9 mouse cellular contexts compared by ENCODE assay signal in the genomic region with DNA sequence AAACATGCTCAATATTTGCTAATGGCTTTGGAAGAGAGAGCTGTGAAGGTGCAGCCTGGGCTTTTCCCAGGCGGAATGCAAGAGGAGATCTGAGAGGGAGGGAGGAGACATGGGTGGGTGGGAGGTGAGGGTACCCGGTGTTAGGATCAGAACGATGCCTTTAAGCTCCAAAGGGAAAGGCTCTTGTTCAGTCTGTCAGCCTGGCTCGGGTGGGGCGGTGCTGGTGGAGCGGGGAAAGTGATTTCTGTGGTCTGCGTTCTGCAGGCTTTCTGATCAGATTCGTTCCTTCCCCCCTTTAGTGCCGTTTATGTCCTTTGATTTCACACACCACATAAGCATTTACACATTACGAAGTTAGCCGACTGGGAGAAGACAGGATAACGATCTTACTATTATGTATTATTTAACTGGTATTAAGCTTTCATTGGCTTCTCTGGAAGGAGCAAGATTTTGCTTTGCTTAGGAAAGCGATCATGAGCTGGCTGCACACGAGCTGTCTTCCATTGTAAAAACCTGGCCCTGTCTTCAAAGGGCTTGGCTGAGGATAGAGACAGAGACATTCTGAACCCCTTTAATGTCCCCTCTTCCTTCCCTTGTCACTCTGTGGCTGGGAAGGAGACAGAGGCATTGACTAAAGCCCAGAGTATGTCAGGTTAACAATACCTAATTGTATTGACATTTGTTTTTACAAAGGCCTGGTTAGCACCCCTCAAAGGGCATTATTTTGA. TPM values are rescaled to one million over a fixed set of nuclear protein-coding genes. Genes with fewer than 3 reads are reported as not detected.
A peak's percentile ranks its signal among the peaks of the same experiment; 100 is the strongest.
DNase-seq lines count a peak whose midpoint lies in the region; ATAC-seq and TF ChIP-seq lines count a peak whose summit lies in the region.
"Had no signal": no experiment of that assay in that cellular context is flagged by ENCODE, and none has a peak within 500 bp of the region (broad histone marks: within the 10 kb centered on the region; RNA-seq: fewer than 3 reads in every experiment).

No protein-coding gene starts in this region.

- H3K4me2 ChIP-seq in lung, embryonic 16.5 days (ENCODE audit: low read depth, low read length) = peak overlapping the region; percentile 12
- H3K4me2 ChIP-seq in forebrain, embryonic 16.5 days (ENCODE audit: low read length) = peak overlapping the region; percentile 40
- peak overlapping the region; percentile 30 for H3K4me2 ChIP-seq in limb, embryonic 15.5 days
- peak overlapping the region; percentile 34 for H3K4me2 ChIP-seq in stomach, postnatal 0 days (replicated peaks; ENCODE audit: low read depth)

- no peak for TF ChIP-seq EP300 in stomach, postnatal 0 days (optimal IDR thresholded peaks at IDR 0.05)

- no peaks in the 10 kb centered on the region for H3K27me3 ChIP-seq in lung, embryonic 16.5 days (ENCODE audit: control insufficient read depth, insufficient read depth, low read depth, low read length)
- H3K27me3 ChIP-seq in forebrain, embryonic 16.5 days (replicated peaks; ENCODE audit: control insufficient read depth, insufficient read depth, low read length) = no peaks in the 10 kb centered on the region
- H3K27me3 ChIP-seq in limb, embryonic 15.5 days = no peaks in the 10 kb centered on the region
- no peaks in the 10 kb centered on the region for H3K27me3 ChIP-seq in stomach, postnatal 0 days (ENCODE audit: control insufficient read depth, insufficient read depth, low read length)

- WGBS in lung, embryonic 16.5 days = 11% methylated on average over 14 of the region's 14 CpGs
- WGBS in forebrain, embryonic 16.5 days = 3% methylated on average over 14 of the region's 14 CpGs
- 7% methylated on average over 14 of the region's 14 CpGs for WGBS in limb, embryonic 15.5 days
- 11% methylated on average over 14 of the region's 14 CpGs for WGBS in stomach, postnatal 0 days

- H3K36me3 ChIP-seq in lung, embryonic 16.5 days (ENCODE audit: control insufficient read depth, insufficient read depth, low read length) = no peaks in the 10 kb centered on the region
- no peaks in the 10 kb centered on the region for H3K36me3 ChIP-seq in forebrain, embryonic 16.5 days (ENCODE audit: control insufficient read depth, insufficient read depth)
- H3K36me3 ChIP-seq in limb, embryonic 15.5 days = no peaks in the 10 kb centered on the region
- no peaks in the 10 kb centered on the region for H3K36me3 ChIP-seq in stomach, postnatal 0 days (ENCODE audit: control insufficient read depth, insufficient read depth, low read length)

- TF ChIP-seq CTCF in stomach, postnatal 0 days (IDR thresholded peaks at IDR 0.05; ENCODE audit: low read depth) = no peak

- no peak overlapping the region; the same call in 1 of the 2 replicates for H3K9ac ChIP-seq in lung, embryonic 16.5 days (ENCODE audit: low read length)
- peak overlapping the region; percentile 59 for H3K9ac ChIP-seq in forebrain, embryonic 16.5 days (replicated peaks; ENCODE audit: low read depth, low read length)
- no peak overlapping the region for H3K9ac ChIP-seq in limb, embryonic 15.5 days
- H3K9ac ChIP-seq in stomach, postnatal 0 days (ENCODE audit: low read length) = peak overlapping the region; percentile 38; the same call in 1 of the 2 replicates
- H3K9ac ChIP-seq: liver, embryonic 14.5 days had no signal

- no peak overlapping the region for H3K27ac ChIP-seq in lung, embryonic 16.5 days (ENCODE audit: low read length)
- H3K27ac ChIP-seq in forebrain, embryonic 16.5 days (ENCODE audit: low read length) = no peak overlapping the region
- no peak overlapping the region for H3K27ac ChIP-seq in limb, embryonic 15.5 days
- H3K27ac ChIP-seq in stomach, postnatal 0 days (replicated peaks) = peak overlapping the region; percentile 74
- H3K27ac ChIP-seq: liver, embryonic 14.5 days had no signal

- H3K4me3 ChIP-seq in lung, embryonic 16.5 days (ENCODE audit: low read length) = no peak overlapping the region
- H3K4me3 ChIP-seq in forebrain, embryonic 16.5 days (replicated peaks; ENCODE audit: low read length) = peak overlapping the region; percentile 11; the same call in 1 of the 2 replicates
- H3K4me3 ChIP-seq in limb, embryonic 15.5 days = no peak overlapping the region
- H3K4me3 ChIP-seq in stomach, postnatal 0 days (ENCODE audit: low read depth, low read length) = no peak overlapping the region

- no peak for DNase-seq in lung, adult 18-20 months
- DNase-seq in stomach, postnatal 0 days (ENCODE audit: low spot score) = peak; percentile 37
- no peak for DNase-seq in layer of hippocampus, adult 9-11 months
- DNase-seq in urinary bladder, postnatal 25 days (ENCODE audit: low spot score) = no peak
- DNase-seq: kidney, postnatal 14 days had no signal

- no peak for ATAC-seq in lung, embryonic 16.5 days (ENCODE audit: low read depth)
- no peak; the same call in 1 of the 2 replicates for ATAC-seq in forebrain, embryonic 16.5 days
- no peak for ATAC-seq in limb, embryonic 15.5 days (ENCODE audit: insufficient number of reproducible peaks, low FRiP score, low TSS enrichment, low read depth)
- 0 out of 2 replicates have a peak, but pooled peaks have one; percentile 35 for ATAC-seq in stomach, postnatal 0 days (ENCODE audit: low FRiP score, low TSS enrichment)

- no peaks in the 10 kb centered on the region for H3K9me3 ChIP-seq in lung, embryonic 16.5 days (ENCODE audit: control insufficient read depth, low read length)
- no peaks in the 10 kb centered on the region for H3K9me3 ChIP-seq in forebrain, embryonic 16.5 days (ENCODE audit: control insufficient read depth, low read length)
- H3K9me3 ChIP-seq in limb, embryonic 15.5 days = no peaks in the 10 kb centered on the region
- no peaks in the 10 kb centered on the region for H3K9me3 ChIP-seq in stomach, postnatal 0 days (ENCODE audit: control insufficient read depth, low read length)

- H3K4me1 ChIP-seq in lung, embryonic 16.5 days (replicated peaks; ENCODE audit: control insufficient read depth, insufficient read depth, low read length) = peaks cover 6% of the 10 kb centered on the region
- H3K4me1 ChIP-seq in forebrain, embryonic 16.5 days (replicated peaks; ENCODE audit: control insufficient read depth, insufficient read depth, low read length) = peaks cover 10% of the 10 kb centered on the region
- peaks cover 19% of the 10 kb centered on the region for H3K4me1 ChIP-seq in limb, embryonic 15.5 days
- H3K4me1 ChIP-seq in stomach, postnatal 0 days (replicated peaks; ENCODE audit: control insufficient read depth, insufficient read depth) = 0 out of 2 replicates have a peak, but pooled peaks cover 3% of the 10 kb centered on the region

RNA-seq across cellular contexts. Expression of gene Ldlrad3, which starts 19.7 kb away (rescaled TPM):
- 47.2 and 50.0 TPM in 2 replicates for polyA plus RNA-seq in lung, embryonic 16.5 days (2015; fragmentation: Nextera tagmentation; extraction: Ambion mirVana)
- polyA plus RNA-seq in forebrain, embryonic 16.5 days (2015; fragmentation: Nextera tagmentation; extraction: Ambion mirVana) = 29.0 and 30.6 TPM in 2 replicates
- 55.1 and 58.3 TPM in 2 replicates for polyA plus RNA-seq in limb, embryonic 15.5 days (2015; fragmentation: Nextera tagmentation; extraction: Ambion mirVana)
- 20.5 and 23.4 TPM in 2 replicates for polyA plus RNA-seq in stomach, postnatal 0 days (2015; fragmentation: Nextera tagmentation; extraction: Ambion mirVana)

Comparison
In these comparisons a context has a peak if more than half of its experiments do, and no peak if none do; other contexts are left out.
1. H3K9ac ChIP-seq: peak in forebrain, embryonic 16.5 days (single experiment) and stomach, postnatal 0 days (single experiment); none in lung, embryonic 16.5 days (single experiment) and limb, embryonic 15.5 days (single experiment).
2. Peak in every context shown above with its lines, with median percentiles within 50 percentile points of each other: H3K4me2 ChIP-seq.